Mouse (Mus musculus) c-Kit-negative CD71-positive TER-119-positive erythroid progenitor cells, embryonic 14.5 days (primary cell): ENCODE measurements around the gene Gm2026.
"Not testable (repeated sequence)": the region's sequence is repeated elsewhere in the genome, so short reads cannot be mapped to it uniquely, and the experiment has no call there.

Source experiments
- DNase-seq: peaks from one replicate; pipeline ENCODE4 v3.0.0-alpha.2; 2013; ENCODE audit warnings: low read depth, low spot score

The Gm2026 gene

DNA sequence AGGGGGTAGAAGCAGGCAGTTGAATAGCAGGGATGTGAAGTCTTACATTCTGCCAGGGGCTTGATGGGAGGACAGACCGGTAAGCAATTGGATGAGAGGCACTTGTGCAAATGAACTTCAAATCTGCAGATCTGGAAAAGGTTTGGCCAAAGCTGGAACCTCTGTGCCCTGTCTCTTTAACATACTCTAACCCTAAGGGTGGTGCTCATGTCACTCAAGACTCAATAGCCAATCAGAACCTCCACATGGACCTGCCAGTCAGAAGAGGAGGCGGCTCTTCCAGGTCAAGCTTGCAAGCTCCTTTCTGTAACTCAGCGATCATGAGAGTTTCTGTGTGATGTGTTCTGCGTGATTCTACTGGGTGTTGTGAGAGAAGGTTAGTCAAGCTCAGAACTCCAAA is at the start of gene Gm2026:
TSS of gene Gm2026 (plus strand) at position 301 of the 400 bp plus-strand sequence.
- not testable (repeated sequence) for DNase-seq

- not testable (repeated sequence) for DNase-seq
Measured at GRCm38 (mm10) chr2:175931000-175931399, 34.1 kb upstream of the Gm2026 start, which contains the start of gene Zfp966. TSS of gene Zfp966 (minus strand) at chr2:175931100.
